Mouse (Mus musculus) ES-Bruce4 (cell line): ENCODE measurements around the gene Edem2. TPM values are rescaled to one million over a fixed set of nuclear protein-coding genes. Genes with fewer than 3 reads are reported as not detected.
A peak's percentile ranks its signal among the peaks of the same experiment; 100 is the strongest.

ENCODE experiments used
- H3K27ac ChIP-seq: 2 replicates; pipeline ENCODE4 v1.5.1; 2012; ENCODE audit warnings: low read length, inconsistent platforms; ENCODE audit not compliant: insufficient read depth
- H3K27me3 ChIP-seq: 2 replicates; pipeline ENCODE4 v1.6.1; 2012; ENCODE audit warnings: mild to moderate bottlenecking, low read length, inconsistent platforms; ENCODE audit not compliant: control insufficient read depth, poor library complexity, insufficient read depth, severe bottlenecking
- H3K36me3 ChIP-seq: 2 replicates; pipeline ENCODE4 v1.6.1; 2012; ENCODE audit warnings: inconsistent platforms, mild to moderate bottlenecking, low read length, moderate library complexity; ENCODE audit not compliant: control insufficient read depth, poor library complexity, insufficient read depth, severe bottlenecking
- H3K4me1 ChIP-seq: one replicate; pipeline ENCODE4 v1.8.1; 2011; ENCODE audit warnings: low read length; ENCODE audit not compliant: control insufficient read depth, insufficient read depth
- H3K4me3 ChIP-seq: 2 replicates; pipeline ENCODE4 v1.5.1; 2011; ENCODE audit warnings: low read depth, mild to moderate bottlenecking, low read length
- H3K9ac ChIP-seq: 2 replicates; pipeline ENCODE4 v1.6.1; 2012; ENCODE audit warnings: low read depth, mild to moderate bottlenecking, inconsistent platforms; ENCODE audit not compliant: poor library complexity, severe bottlenecking
- H3K9me3 ChIP-seq: replicated peaks from 2 replicates; pipeline ENCODE4 v1.6.1; 2012; ENCODE audit warnings: mild to moderate bottlenecking, low read length, inconsistent platforms; ENCODE audit not compliant: control insufficient read depth, poor library complexity, insufficient read depth, severe bottlenecking
- CTCF ChIP-seq: IDR thresholded peaks from one replicate; pipeline ENCODE4 v1.8.1; 2011; ENCODE audit warnings: low read depth, low read length
- EP300 ChIP-seq: IDR thresholded peaks from 2 replicates; pipeline ENCODE4 v1.6.1; 2011; ENCODE audit warnings: low read depth, low read length; ENCODE audit not compliant: insufficient read depth
- POLR2A ChIP-seq: IDR thresholded peaks from one replicate; pipeline ENCODE4 v1.8.1; 2011; ENCODE audit warnings: low read length; ENCODE audit not compliant: insufficient read depth
- polyA plus RNA-seq: library from polyadenylated mRNA; stranded (reverse); fragments of >200 nt; gene quantifications from 2 replicates; pipeline ENCODE4 v1.2.4, GENCODE M21; 2011; ENCODE audit warnings: low read depth; ENCODE audit not compliant: missing spikeins, insufficient read depth, insufficient read length

Edem2 gene
- polyA plus RNA-seq, 1 experiment: 21.7 TPM

- Histone ChIP-seq H3K36me3 (no peaks in the 10 kb centered on the region), H3K4me1 (no peaks in the 10 kb centered on the region), H3K9ac (no peak overlapping the region), H3K27me3 (no peaks in the 10 kb centered on the region), H3K4me3 (no peak overlapping the region), H3K27ac (no peak overlapping the region), H3K9me3 (no peaks in the 10 kb centered on the region)
- TF ChIP-seq CTCF: peak; percentile 87
- TF ChIP-seq POLR2A: no peak
Measured at GRCm38 (mm10) chr2:155755746-155756145, 26.5 kb upstream of the Edem2 start.

DNA sequence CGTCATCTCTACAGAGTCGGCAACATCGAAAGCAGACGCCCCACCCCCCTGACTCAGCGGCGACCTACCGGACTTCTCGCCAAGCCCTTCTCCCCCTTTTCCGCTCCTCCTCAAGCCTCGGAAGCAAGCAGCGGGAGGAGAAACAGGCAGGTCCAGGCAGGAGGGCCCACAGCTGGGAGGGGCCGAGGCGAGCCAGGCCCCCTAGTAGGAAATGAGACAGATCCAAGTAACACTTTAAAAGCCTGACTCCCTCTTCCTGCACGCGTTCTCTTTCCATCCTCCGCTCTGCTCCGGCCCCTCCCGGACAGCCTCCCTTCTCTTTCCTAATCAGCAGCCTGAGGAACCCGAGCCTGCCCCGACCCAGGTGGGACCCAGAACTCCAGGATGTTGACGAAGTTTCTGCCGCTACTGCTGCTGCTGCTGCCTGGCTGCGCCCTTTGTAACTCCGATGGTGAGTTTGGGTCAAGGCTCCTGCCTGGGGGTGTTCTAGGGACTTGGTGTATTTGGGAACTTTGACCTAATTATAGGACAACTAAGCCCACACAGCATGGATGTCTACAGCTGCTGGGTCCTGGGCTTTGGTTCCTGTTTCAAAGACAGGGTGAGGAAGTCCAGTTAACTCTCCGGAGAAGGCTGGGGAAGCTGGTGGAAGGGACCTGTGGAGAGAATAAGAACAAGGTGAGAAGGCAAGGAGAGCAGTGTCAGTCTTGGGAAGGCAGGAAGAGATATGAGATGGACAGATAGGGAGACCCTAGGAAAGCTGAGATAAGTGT, 21.9 kb upstream of the Edem2 start, which contains the start of gene Procr:
Gene Procr (plus strand): TSS at position 104 of the 773 bp plus-strand sequence.
- Histone ChIP-seq H3K9me3 (no peaks in the 10 kb centered on the region), H3K4me3 (peak within 1 kb of the TSS; percentile 43), H3K4me1 (no peaks in the 10 kb centered on the region), H3K36me3 (no peaks in the 10 kb centered on the region), H3K27me3 (no peaks in the 10 kb centered on the region), H3K9ac (peak within 1 kb of the TSS; percentile 49), H3K27ac (no peak within 1 kb of the TSS)
- TF ChIP-seq EP300 (no peak), POLR2A (no peak), CTCF (no peak)

- no peaks in the 10 kb centered on the region for H3K27me3 ChIP-seq
- H3K36me3 ChIP-seq: no peaks in the 10 kb centered on the region
- H3K27ac ChIP-seq: no peak overlapping the region
- H3K4me1 ChIP-seq: no peaks in the 10 kb centered on the region
- no peaks in the 10 kb centered on the region for H3K9me3 ChIP-seq
- no peak overlapping the region for H3K9ac ChIP-seq
- no peak for TF ChIP-seq EP300
- TF ChIP-seq POLR2A: no peak
- TF ChIP-seq CTCF: no peak
- no peak overlapping the region for H3K4me3 ChIP-seq
Measured at GRCm38 (mm10) chr2:155749394-155749793, 20.1 kb upstream of the Edem2 start.

- no peak overlapping the region for H3K4me3 ChIP-seq
- H3K27ac ChIP-seq: no peak overlapping the region
- no peaks in the 10 kb centered on the region for H3K36me3 ChIP-seq
- no peaks in the 10 kb centered on the region for H3K27me3 ChIP-seq
- H3K9me3 ChIP-seq: no peaks in the 10 kb centered on the region
- TF ChIP-seq EP300 (no peak), POLR2A (no peak), CTCF (no peak)
- H3K9ac ChIP-seq: no peak overlapping the region
- peaks cover 1% of the 10 kb centered on the region for H3K4me1 ChIP-seq
Measured at GRCm38 (mm10) chr2:155745487-155745886, 16.2 kb upstream of the Edem2 start.

GRCm38 (mm10) chr2:155743351-155743750, 14.1 kb upstream of the Edem2 start:
- Histone ChIP-seq H3K36me3 (no peaks in the 10 kb centered on the region), H3K27me3 (no peaks in the 10 kb centered on the region), H3K9ac (no peak overlapping the region), H3K4me3 (no peak overlapping the region), H3K27ac (no peak overlapping the region), H3K4me1 (peaks cover 1% of the 10 kb centered on the region), H3K9me3 (no peaks in the 10 kb centered on the region)
- TF ChIP-seq EP300 (no peak), CTCF (no peak), POLR2A (no peak)

DNA sequence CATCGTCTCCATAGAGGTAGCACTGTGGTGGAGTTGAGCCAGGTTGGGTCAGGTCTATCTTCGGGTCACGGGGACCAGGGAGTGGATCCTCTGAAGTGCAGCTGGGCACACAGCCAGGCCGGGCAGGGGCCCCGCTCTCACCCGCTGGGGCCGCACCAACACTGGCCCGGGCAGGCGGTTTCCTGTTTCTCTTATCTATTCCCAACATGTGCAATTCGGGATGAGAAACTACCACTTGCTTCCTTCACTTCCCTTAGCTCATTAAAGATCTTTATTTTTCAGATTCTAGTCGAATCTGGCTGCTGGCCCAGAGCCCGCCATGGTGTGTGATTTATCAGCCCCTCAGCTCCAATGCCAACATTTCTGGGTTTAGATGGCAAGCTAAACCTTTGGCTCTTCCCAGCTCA, 13.7 kb upstream of the Edem2 start:
- Histone ChIP-seq H3K36me3 (no peaks in the 10 kb centered on the region), H3K27ac (no peak overlapping the region), H3K9ac (no peak overlapping the region), H3K9me3 (no peaks in the 10 kb centered on the region), H3K4me1 (peaks cover 1% of the 10 kb centered on the region), H3K4me3 (0 out of 2 replicates have a peak overlapping the region, but pooled peaks have one; percentile 5), H3K27me3 (no peaks in the 10 kb centered on the region)
- TF ChIP-seq CTCF: no peak
- TF ChIP-seq POLR2A: no peak
- TF ChIP-seq EP300: no peak
